Mouse (Mus musculus) hindbrain, embryonic 11.5 days (tissue): Measurements from ENCODE around the gene Casz1. TPM values are rescaled to one million over a fixed set of nuclear protein-coding genes. Genes with fewer than 3 reads are reported as not detected.
A peak's percentile ranks its signal among the peaks of the same experiment; 100 is the strongest.

ENCODE experiments used
- ATAC-seq: fragments of 200-750 bp; cut with Nextera tagmentation; 2 replicates; pipeline ENCODE4 v1.8.0; 2017; ENCODE audit warnings: mild to moderate bottlenecking, moderate TSS enrichment, moderate library complexity; ENCODE audit not compliant: low FRiP score
- DNase-seq: peaks from one replicate; pipeline ENCODE4 v3.0.0-alpha.2; 2015; ENCODE audit warnings: low spot score
- H3K27ac ChIP-seq: fragments of 300-500 bp; sonication (generic); 2 replicates; pipeline ENCODE4 v1.5.1; 2014; ENCODE audit warnings: mild to moderate bottlenecking, low read depth, low read length
- H3K27me3 ChIP-seq: fragments of 300-500 bp; sonication (generic); 2 replicates; pipeline ENCODE4 v1.6.1; 2014; ENCODE audit warnings: mild to moderate bottlenecking, low read length, moderate library complexity, mixed read lengths; ENCODE audit not compliant: control insufficient read depth, insufficient read depth
- H3K36me3 ChIP-seq: fragments of 300-500 bp; sonication (generic); 2 replicates; pipeline ENCODE4 v1.6.1; 2014; ENCODE audit warnings: mild to moderate bottlenecking, low read length, moderate library complexity, mixed read lengths; ENCODE audit not compliant: control insufficient read depth, insufficient read depth
- H3K4me1 ChIP-seq: fragments of 300-500 bp; sonication (generic); replicated peaks from 2 replicates; pipeline ENCODE4 v1.6.1; 2014; ENCODE audit warnings: low read length, mixed read lengths; ENCODE audit not compliant: control insufficient read depth, insufficient read depth
- H3K4me2 ChIP-seq: fragments of 300-500 bp; sonication (generic); replicated peaks from 2 replicates; pipeline ENCODE4 v1.6.1; 2014; ENCODE audit warnings: mild to moderate bottlenecking, low read depth, low read length
- H3K4me3 ChIP-seq: fragments of 300-500 bp; sonication (generic); 2 replicates; pipeline ENCODE4 v1.5.1; 2014; ENCODE audit warnings: low read depth, low read length
- H3K9ac ChIP-seq: fragments of 300-500 bp; sonication (generic); 2 replicates; pipeline ENCODE4 v1.6.1; 2014; ENCODE audit warnings: low read depth, low read length
- H3K9me3 ChIP-seq: fragments of 300-500 bp; sonication (generic); 2 replicates; pipeline ENCODE4 v1.6.1; 2016; ENCODE audit warnings: low read length; ENCODE audit not compliant: control insufficient read depth
- WGBS: fragments of 180-500 bp; shearing (Covaris S2); extraction: QIAGEN DNeasy Blood & Tissue Kit; methylation state at CpG from one replicate; pipeline ENCODE4 v1.1.7; 2014; 5-methylcytosine and 5-hydroxymethylcytosine counted together
- polyA plus RNA-seq: library from polyadenylated mRNA; unstranded; fragments of >200 nt; fragmentation: Nextera tagmentation; extraction: Ambion mirVana; gene quantifications from 2 replicates; pipeline ENCODE4 v1.2.1, GENCODE M21; 2014

Gene Casz1
- polyA plus RNA-seq, 1 experiment from 2014 or later, result 7.8 TPM

DNA sequence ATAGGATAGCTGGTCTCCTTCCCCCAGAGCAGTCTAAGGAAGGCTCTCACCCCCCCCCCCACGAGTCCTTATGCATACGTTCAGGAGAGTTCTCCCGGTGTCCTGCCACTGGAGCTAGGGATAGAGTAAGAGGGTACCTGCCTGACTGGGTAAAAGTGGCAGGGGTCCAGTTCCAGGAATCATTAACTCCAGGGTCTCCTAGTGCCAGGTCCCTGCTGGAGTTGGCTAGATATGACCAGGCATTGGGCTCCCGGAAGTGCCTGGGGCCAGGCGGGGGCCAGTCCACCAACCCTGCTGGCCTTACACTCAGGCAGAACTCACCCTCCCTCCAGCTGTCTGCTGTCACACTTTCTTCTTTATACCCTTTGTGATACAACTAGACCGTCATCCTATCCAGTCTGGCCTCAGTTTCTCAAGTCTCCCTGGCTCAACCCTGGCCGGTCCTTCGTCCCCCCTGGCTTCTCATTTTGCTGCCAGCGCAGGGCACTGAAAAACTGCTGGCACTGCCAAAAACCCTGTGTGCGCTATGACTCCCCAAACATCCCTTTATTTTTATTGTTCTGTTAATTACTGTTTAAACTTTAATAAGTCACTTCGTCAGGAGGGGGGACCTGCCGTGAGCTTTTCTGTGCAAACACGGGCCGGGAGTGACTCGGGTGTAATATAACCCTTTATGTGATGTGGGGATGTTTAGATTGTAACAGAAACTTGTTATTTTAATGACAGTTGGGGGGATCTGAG lies 114.6 kb downstream of the Casz1 start:
- H3K4me1 ChIP-seq, result peaks cover 13% of the 10 kb centered on the region
- WGBS, result 63% methylated on average over 15 of the region's 15 CpGs

GRCm38 (mm10) chr4:148920610-148921009 lies 116.4 kb downstream of the Casz1 start:
- H3K4me3 ChIP-seq, result no peak overlapping the region
- ATAC-seq, result no peak
- WGBS, result 52% methylated on average over 11 of the region's 11 CpGs
- H3K9me3 ChIP-seq, result no peaks in the 10 kb centered on the region
- no peak overlapping the region for H3K4me2 ChIP-seq
- DNase-seq, result no peak
- no peaks in the 10 kb centered on the region for H3K36me3 ChIP-seq
- H3K9ac ChIP-seq, result no peak overlapping the region
- H3K27ac ChIP-seq, result peak overlapping the region; percentile 65; the same call in 1 of the 2 replicates
- peaks cover 20% of the 10 kb centered on the region for H3K4me1 ChIP-seq
- peaks cover 29% of the 10 kb centered on the region for H3K27me3 ChIP-seq

More for the DNA sequence above, 114.6 kb downstream of the Casz1 start:
- DNase-seq, result no peak
- ATAC-seq, result no peak
- no peak overlapping the region for H3K4me2 ChIP-seq
- H3K27ac ChIP-seq, result no peak overlapping the region
- H3K9ac ChIP-seq, result no peak overlapping the region
- no peaks in the 10 kb centered on the region for H3K9me3 ChIP-seq
- H3K27me3 ChIP-seq, result peaks cover 25% of the 10 kb centered on the region
- no peak overlapping the region for H3K4me3 ChIP-seq
- no peaks in the 10 kb centered on the region for H3K36me3 ChIP-seq

- H3K9me3 ChIP-seq, result no peaks in the 10 kb centered on the region
- H3K27me3 ChIP-seq, result peaks cover 32% of the 10 kb centered on the region
- no peak overlapping the region for H3K4me3 ChIP-seq
- peak overlapping the region; percentile 27 for H3K4me2 ChIP-seq
- 9% methylated on average over 15 of the region's 16 CpGs for WGBS
- peak overlapping the region; percentile 75 for H3K27ac ChIP-seq
- peaks cover 33% of the 10 kb centered on the region for H3K4me1 ChIP-seq
- ATAC-seq, result peak; percentile 56
- DNase-seq, result no peak
- H3K36me3 ChIP-seq, result no peaks in the 10 kb centered on the region
- H3K9ac ChIP-seq, result no peak overlapping the region
Measured at GRCm38 (mm10) chr4:148922221-148922700, 118.0 kb downstream of the Casz1 start.

GRCm38 (mm10) chr4:148923414-148923813 lies 119.2 kb downstream of the Casz1 start:
- no peak for DNase-seq
- H3K27ac ChIP-seq, result 0 out of 2 replicates have a peak overlapping the region, but pooled peaks have one; percentile 42
- no peak overlapping the region for H3K9ac ChIP-seq
- H3K4me2 ChIP-seq, result no peak overlapping the region
- 70% methylated on average over 9 of the region's 9 CpGs for WGBS
- H3K9me3 ChIP-seq, result no peaks in the 10 kb centered on the region
- no peak overlapping the region for H3K4me3 ChIP-seq
- H3K36me3 ChIP-seq, result no peaks in the 10 kb centered on the region
- peaks cover 27% of the 10 kb centered on the region for H3K27me3 ChIP-seq
- ATAC-seq, result no peak
- peaks cover 35% of the 10 kb centered on the region for H3K4me1 ChIP-seq

- no peak overlapping the region for H3K9ac ChIP-seq
Measured at GRCm38 (mm10) chr4:148923976-148924375, 119.7 kb downstream of the Casz1 start.

GRCm38 (mm10) chr4:148925589-148926359 lies 121.5 kb downstream of the Casz1 start:
- WGBS, result 30% methylated on average over 18 of the region's 18 CpGs
- H3K9me3 ChIP-seq, result no peaks in the 10 kb centered on the region
- no peak overlapping the region; the same call in 1 of the 2 replicates for H3K27ac ChIP-seq
- peaks cover 36% of the 10 kb centered on the region for H3K4me1 ChIP-seq
- H3K27me3 ChIP-seq, result peaks cover 16% of the 10 kb centered on the region
- no peaks in the 10 kb centered on the region for H3K36me3 ChIP-seq
- H3K9ac ChIP-seq, result no peak overlapping the region
- H3K4me3 ChIP-seq, result no peak overlapping the region
- H3K4me2 ChIP-seq, result peak overlapping the region; percentile 5; the same call in 1 of the 2 replicates
- ATAC-seq (no peak), DNase-seq (peak; percentile 32)

More at GRCm38 (mm10) chr4:148923976-148924375, 119.7 kb downstream of the Casz1 start:
- no peak overlapping the region for H3K4me3 ChIP-seq
- no peaks in the 10 kb centered on the region for H3K36me3 ChIP-seq
- peaks cover 24% of the 10 kb centered on the region for H3K27me3 ChIP-seq
- 71% methylated on average over 8 of the region's 8 CpGs for WGBS
- H3K4me1 ChIP-seq, result peaks cover 35% of the 10 kb centered on the region
- H3K4me2 ChIP-seq, result no peak overlapping the region
- H3K9me3 ChIP-seq, result no peaks in the 10 kb centered on the region
- no peak for ATAC-seq
- H3K27ac ChIP-seq, result peak overlapping the region; percentile 42
- peak; percentile 5 for DNase-seq

DNA sequence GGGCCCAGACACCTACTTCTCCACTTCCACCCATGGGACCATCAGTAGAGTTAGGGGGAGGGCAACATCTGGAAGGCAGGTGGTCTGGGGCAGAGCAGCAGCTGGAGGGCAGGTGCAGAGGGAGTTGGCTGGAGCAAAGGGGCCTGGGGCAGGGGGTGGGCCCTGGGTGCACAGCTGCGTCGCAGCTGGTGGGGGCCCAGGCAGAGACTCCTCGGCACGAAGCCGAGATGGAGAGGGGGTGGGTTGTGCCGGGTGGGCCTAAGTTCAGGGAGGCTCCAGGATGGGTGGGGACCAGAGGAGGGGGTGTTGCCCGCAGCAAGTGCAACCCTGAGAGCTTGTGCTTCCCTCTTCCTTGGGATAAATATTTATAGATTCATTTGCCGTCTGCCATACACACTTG lies 122.2 kb downstream of the Casz1 start:
- ATAC-seq, result no peak
- Histone ChIP-seq H3K4me1 (peaks cover 36% of the 10 kb centered on the region), H3K27ac (no peak overlapping the region), H3K9ac (no peak overlapping the region), H3K4me2 (no peak overlapping the region), H3K9me3 (no peaks in the 10 kb centered on the region), H3K27me3 (peaks cover 16% of the 10 kb centered on the region), H3K36me3 (no peaks in the 10 kb centered on the region), H3K4me3 (no peak overlapping the region)
- no peak for DNase-seq
- 29% methylated on average over 8 of the region's 8 CpGs for WGBS

DNA sequence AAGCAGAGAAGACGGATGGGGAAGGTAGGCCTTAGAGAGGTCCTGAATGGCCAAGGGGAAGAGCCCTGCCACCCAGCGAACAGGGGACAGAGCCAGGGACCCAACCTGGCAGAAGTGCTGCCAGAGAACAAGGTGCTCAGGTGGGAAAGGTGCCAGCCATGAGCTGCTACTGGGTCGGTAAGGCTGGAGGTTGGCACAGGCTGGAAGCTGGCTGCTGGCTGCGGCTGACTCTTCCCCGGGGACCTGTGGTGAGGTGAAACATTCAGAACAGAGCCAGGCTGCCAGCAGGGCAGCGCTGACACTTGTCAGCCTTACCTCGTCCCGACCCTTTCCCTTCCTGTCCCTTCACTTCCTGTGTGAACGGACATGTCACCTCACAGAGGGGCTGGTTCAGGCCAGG lies 124.1 kb downstream of the Casz1 start:
- H3K4me1 ChIP-seq, result peaks cover 31% of the 10 kb centered on the region
- no peak for ATAC-seq
- H3K9ac ChIP-seq, result no peak overlapping the region
- H3K27me3 ChIP-seq, result peaks cover 18% of the 10 kb centered on the region
- no peak overlapping the region for H3K4me2 ChIP-seq
- DNase-seq, result peak; percentile 1
- no peaks in the 10 kb centered on the region for H3K36me3 ChIP-seq
- WGBS, result 61% methylated on average over 9 of the region's 9 CpGs
- H3K27ac ChIP-seq, result no peak overlapping the region
- H3K4me3 ChIP-seq, result no peak overlapping the region
- no peaks in the 10 kb centered on the region for H3K9me3 ChIP-seq
